Mouse (Mus musculus): Measurements from ENCODE around the gene Glipr1l3. TPM values are rescaled to one million over a fixed set of nuclear protein-coding genes. Genes with fewer than 3 reads are reported as not detected.

Glipr1l3 gene
- polyA plus RNA-seq (2015; fragmentation: Nextera tagmentation; extraction: Ambion mirVana) = not detected in 2 replicates

DNA sequence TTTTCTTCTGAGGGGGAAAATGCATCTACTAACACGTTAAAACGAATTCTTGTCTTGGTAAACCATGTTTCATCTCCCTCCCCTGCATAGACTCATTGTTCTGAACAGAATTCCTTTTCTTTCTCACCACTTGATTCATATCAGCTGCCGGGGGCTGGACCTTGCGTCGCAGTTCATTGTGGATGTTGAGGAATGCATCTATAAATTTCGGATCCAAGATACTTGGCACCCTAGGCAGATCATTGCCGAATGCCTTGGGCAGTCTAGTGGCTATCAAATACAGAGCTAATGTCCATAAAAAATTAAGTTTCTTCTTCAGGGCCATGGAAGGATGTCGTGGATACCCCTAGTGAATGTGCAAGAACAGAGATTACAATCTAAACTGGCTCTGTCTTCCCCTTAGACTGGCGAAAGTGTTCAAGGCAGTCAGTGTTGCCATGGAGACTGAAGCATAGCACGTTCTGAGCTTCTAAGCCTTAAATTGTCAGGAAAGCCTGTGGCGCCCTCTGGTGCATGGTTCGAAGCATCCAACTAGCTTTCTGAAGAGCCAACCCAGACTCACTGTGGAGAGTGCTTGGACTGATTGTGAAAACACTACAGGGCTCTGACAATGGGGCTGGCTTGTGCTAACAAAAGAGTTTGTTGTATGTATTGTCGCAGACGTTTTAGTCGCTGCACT lies at the start of gene Glipr1l3:
Glipr1l3 (minus strand) TSS at position 446 of the 679 bp plus-strand sequence.

DNA sequence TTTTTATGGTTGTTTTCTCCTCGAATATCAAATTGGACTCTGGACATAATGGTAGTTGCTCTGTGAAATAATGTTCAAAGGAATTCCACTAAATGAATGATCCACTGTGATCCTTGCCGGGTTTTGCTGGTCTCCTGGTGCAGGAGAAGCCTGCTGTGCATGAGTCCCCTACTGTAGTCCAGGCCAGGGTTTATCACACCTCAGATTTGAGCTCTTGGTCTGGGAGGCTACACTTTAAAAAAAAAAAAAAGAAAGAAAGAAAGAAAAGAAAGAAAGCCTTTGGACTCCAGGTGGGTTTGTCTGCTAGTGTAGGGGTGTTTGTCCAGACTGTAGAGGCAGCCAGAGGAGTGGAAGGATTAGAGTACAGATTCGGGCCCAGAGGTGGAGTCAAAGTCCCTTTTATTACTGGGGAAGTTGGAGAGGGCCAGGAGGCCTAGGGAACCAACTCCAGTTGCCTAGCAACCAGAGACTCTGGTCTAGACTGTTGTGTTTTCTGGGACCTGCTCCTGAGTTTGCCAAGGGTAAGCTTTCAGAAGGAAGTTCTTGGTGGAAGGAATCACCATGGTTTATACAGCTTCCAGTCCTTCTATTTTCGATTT lies 3.1 kb upstream of the Glipr1l3 start, which contains the start of gene Caps2:
Caps2 (plus strand) TSS at position 454 of the 599 bp plus-strand sequence.

Other genes starting within 250 kb of the Glipr1l3 start
- 16.5 and 18.2 TPM in 2 replicates for gene Krr1, start 187.7 kb downstream of the Glipr1l3 start, polyA plus RNA-seq (2015; fragmentation: Nextera tagmentation; extraction: Ambion mirVana)
- 0.71 and 1.9 TPM in 2 replicates for gene Glipr1, start 157.7 kb downstream of the Glipr1l3 start, polyA plus RNA-seq (2015; fragmentation: Nextera tagmentation; extraction: Ambion mirVana)
- gene Glipr1l1, start 100.1 kb downstream of the Glipr1l3 start, polyA plus RNA-seq (2015; fragmentation: Nextera tagmentation; extraction: Ambion mirVana) = not detected in 2 replicates
- not detected in 2 replicates for gene Glipr1l2, start 77.0 kb downstream of the Glipr1l3 start, polyA plus RNA-seq (2015; fragmentation: Nextera tagmentation; extraction: Ambion mirVana)
- gene Caps2, start 3.3 kb upstream of the Glipr1l3 start, polyA plus RNA-seq (2015; fragmentation: Nextera tagmentation; extraction: Ambion mirVana) = not detected in 2 replicates
- 0.44 and 0.51 TPM in 2 replicates for gene Kcnc2, start 110.8 kb upstream of the Glipr1l3 start, polyA plus RNA-seq (2015; fragmentation: Nextera tagmentation; extraction: Ambion mirVana)